Mouse (Mus musculus): ENCODE data around the gene Gm10306. TPM values are rescaled to one million over a fixed set of nuclear protein-coding genes. Genes with fewer than 3 reads are reported as not detected.

Gene Gm10306
- polyA plus RNA-seq, 1 experiment from 2014 or later, result 0.26 TPM

- Histone ChIP-seq H3K4me1 (peaks cover 12% of the 10 kb centered on the region), H3K36me3 (peaks cover 5% of the 10 kb centered on the region), H3K27me3 (replicated peaks) (no peaks in the 10 kb centered on the region), H3K9me3 (replicated peaks) (no peaks in the 10 kb centered on the region), H3K4me3 (no peak overlapping the region), H3K9ac (no peak overlapping the region), H3K4me2 (no peak overlapping the region), H3K27ac (no peak overlapping the region)
- 67% methylated on average over 7 of the region's 7 CpGs for WGBS (ENCODE audit: insufficient replicate concordance)
- no peak for ATAC-seq
These were observed 5.8 kb downstream of the Gm10306 start for GRCm38 (mm10) chr4:94561954-94562648.

- H3K27ac ChIP-seq, result no peak overlapping the region
- H3K9me3 ChIP-seq (replicated peaks), result no peaks in the 10 kb centered on the region
These were observed 8.0 kb downstream of the Gm10306 start for GRCm38 (mm10) chr4:94564297-94564696.

DNA sequence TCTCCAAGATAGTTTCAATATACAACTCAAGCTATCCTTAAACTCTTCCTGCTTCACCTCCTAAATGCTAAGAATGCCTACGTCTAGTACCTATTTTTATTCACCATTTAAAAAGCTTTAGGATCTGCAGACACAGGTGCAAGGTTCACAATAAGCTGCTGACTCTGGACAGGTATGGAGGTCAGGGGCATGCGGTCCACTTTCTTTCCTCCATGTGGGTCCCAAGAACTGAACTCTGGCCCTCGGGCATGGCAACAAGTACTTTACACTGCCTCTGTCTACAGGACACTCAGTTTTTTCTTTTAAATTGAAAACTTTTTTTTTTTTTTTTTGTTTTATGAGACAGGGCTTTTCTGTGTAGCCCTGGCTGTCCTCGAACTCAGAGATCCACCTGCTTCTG, 16.3 kb downstream of the Gm10306 start:
- no peaks in the 10 kb centered on the region for H3K4me1 ChIP-seq
- no peaks in the 10 kb centered on the region for H3K27me3 ChIP-seq (replicated peaks)
- H3K9me3 ChIP-seq (replicated peaks), result no peaks in the 10 kb centered on the region
- no peak overlapping the region for H3K4me2 ChIP-seq
- WGBS (ENCODE audit: insufficient replicate concordance), result 83% methylated on average over 4 of the region's 4 CpGs
- no peak for ATAC-seq
- H3K36me3 ChIP-seq, result peaks cover 65% of the 10 kb centered on the region
- no peak overlapping the region for H3K4me3 ChIP-seq
- no peak overlapping the region for H3K9ac ChIP-seq
- H3K27ac ChIP-seq, result no peak overlapping the region

More at GRCm38 (mm10) chr4:94564297-94564696, 8.0 kb downstream of the Gm10306 start:
- Histone ChIP-seq H3K36me3 (peaks cover 17% of the 10 kb centered on the region), H3K27me3 (replicated peaks) (no peaks in the 10 kb centered on the region), H3K9ac (no peak overlapping the region), H3K4me1 (peaks cover 9% of the 10 kb centered on the region), H3K4me2 (no peak overlapping the region), H3K4me3 (no peak overlapping the region)
- peak; percentile 77 for ATAC-seq

GRCm38 (mm10) chr4:94591765-94592381, 35.5 kb downstream of the Gm10306 start:
- no peaks in the 10 kb centered on the region for H3K27me3 ChIP-seq (replicated peaks)
- WGBS (ENCODE audit: insufficient replicate concordance), result 43% methylated on average over 4 of the region's 4 CpGs
- peaks cover 11% of the 10 kb centered on the region for H3K36me3 ChIP-seq
- no peak overlapping the region for H3K4me2 ChIP-seq
- no peaks in the 10 kb centered on the region for H3K9me3 ChIP-seq (replicated peaks)
- H3K4me1 ChIP-seq, result peaks cover 23% of the 10 kb centered on the region
- no peak overlapping the region for H3K27ac ChIP-seq
- 0 out of 2 replicates have a peak overlapping the region, but pooled peaks have one; percentile 8 for H3K9ac ChIP-seq
- no peak for ATAC-seq
- no peak overlapping the region for H3K4me3 ChIP-seq

DNA sequence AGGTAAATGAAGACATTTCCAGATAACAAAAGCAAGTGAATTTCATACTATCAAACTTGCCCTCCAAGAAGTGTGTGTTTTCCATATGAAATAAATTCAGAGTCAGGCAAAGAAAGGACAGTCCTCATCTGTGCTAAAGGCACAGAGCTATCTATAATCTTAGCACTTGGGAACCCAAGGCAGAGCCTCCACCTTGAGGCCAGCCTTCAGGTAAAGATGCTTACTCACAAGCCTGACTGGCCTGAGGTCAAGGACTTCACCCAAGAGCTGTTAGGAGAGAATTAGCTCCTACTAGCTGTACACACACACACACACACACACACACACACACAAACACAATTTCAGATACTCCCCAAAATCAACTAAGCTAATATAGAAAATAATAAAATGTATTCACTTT, 36.4 kb downstream of the Gm10306 start:
- ATAC-seq, result no peak
- Histone ChIP-seq H3K4me2 (no peak overlapping the region), H3K36me3 (peaks cover 5% of the 10 kb centered on the region), H3K27ac (no peak overlapping the region), H3K9me3 (replicated peaks) (no peaks in the 10 kb centered on the region), H3K4me1 (peaks cover 23% of the 10 kb centered on the region), H3K9ac (0 out of 2 replicates have a peak overlapping the region, but pooled peaks have one; percentile 8), H3K27me3 (replicated peaks) (no peaks in the 10 kb centered on the region), H3K4me3 (no peak overlapping the region)

DNA sequence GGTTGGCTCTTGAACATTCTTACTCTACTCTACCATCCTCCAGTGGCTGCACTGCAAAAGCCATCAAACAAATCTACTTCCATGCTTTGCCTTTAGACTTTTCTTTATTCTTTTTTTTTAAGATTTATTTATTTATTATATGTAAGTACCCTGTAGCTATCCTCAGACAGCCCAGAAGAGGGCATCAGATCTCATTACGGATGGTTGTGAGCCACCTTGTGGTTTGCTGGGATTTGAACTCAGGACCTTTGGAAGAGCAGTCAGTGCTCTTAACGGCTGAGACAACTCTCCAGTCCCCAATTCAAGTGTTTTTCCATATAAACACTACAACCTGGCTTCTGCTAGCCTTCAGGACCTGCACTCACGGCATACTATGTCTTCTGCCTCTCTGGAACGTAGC, 45.0 kb downstream of the Gm10306 start:
- Histone ChIP-seq H3K27ac (no peak overlapping the region), H3K4me1 (peaks cover 28% of the 10 kb centered on the region), H3K4me2 (peak overlapping the region; percentile 82), H3K4me3 (peak overlapping the region; percentile 94), H3K9me3 (replicated peaks) (no peaks in the 10 kb centered on the region), H3K9ac (no peak overlapping the region), H3K36me3 (0 out of 2 replicates have a peak, but pooled peaks cover 2% of the 10 kb centered on the region), H3K27me3 (replicated peaks) (no peaks in the 10 kb centered on the region)
- whole genome bisulfite sequencing (ENCODE audit: insufficient replicate concordance), result 64% methylated on average over 4 of the region's 4 CpGs
- ATAC-seq, result no peak

GRCm38 (mm10) chr4:94602496-94603030, 46.2 kb downstream of the Gm10306 start:
- peak; percentile 75 for ATAC-seq
- H3K4me2 ChIP-seq, result peak overlapping the region; percentile 82
- H3K4me1 ChIP-seq, result peaks cover 28% of the 10 kb centered on the region
- H3K4me3 ChIP-seq, result peak overlapping the region; percentile 94
- WGBS (ENCODE audit: insufficient replicate concordance), result 1% methylated on average over 33 of the region's 33 CpGs
- no peaks in the 10 kb centered on the region for H3K27me3 ChIP-seq (replicated peaks)
- H3K36me3 ChIP-seq, result 0 out of 2 replicates have a peak, but pooled peaks cover 2% of the 10 kb centered on the region
- H3K9ac ChIP-seq, result peak overlapping the region; percentile 92
- peak overlapping the region; percentile 83 for H3K27ac ChIP-seq
- H3K9me3 ChIP-seq (replicated peaks), result no peaks in the 10 kb centered on the region

DNA sequence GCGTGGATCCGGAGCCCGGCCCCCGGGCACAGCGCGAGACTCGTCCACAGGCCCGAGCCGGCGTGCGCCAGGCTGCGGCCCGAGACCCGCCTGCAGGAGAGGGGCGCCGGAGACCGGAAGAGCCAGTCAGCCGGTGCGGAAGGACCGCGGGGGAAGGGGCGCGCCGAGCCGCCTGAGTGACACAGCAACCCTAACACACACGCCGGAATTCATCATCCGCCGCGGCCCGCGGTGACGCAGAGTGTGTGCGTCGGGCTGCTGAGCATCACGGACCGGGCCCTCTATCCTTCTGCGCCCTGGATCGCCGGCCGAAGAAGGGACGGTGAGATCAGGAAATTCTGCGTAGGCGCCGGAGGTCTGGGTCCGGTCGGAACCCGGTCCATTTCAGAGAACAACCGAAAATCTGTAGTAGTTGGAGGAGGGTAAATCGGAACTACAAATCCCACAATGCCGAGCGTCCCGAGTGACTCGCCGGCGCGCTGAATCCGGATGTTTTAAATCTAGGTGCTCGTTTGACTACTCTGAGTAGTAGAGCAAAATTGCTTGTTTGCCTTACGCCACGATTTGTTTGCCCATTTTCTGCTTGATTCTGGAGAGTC, 46.8 kb downstream of the Gm10306 start, which contains the start of gene Plaa:
Gene Plaa (minus strand): TSS at position 214 of the 599 bp plus-strand sequence.
- H3K4me1 ChIP-seq, result peaks cover 28% of the 10 kb centered on the region
- 0 out of 2 replicates have a peak, but pooled peaks cover 2% of the 10 kb centered on the region for H3K36me3 ChIP-seq
- under 1% methylated on average over 61 of the region's 61 CpGs for WGBS (ENCODE audit: insufficient replicate concordance)

GRCm38 (mm10) chr4:94604452-94605019, 48.2 kb downstream of the Gm10306 start:
- Histone ChIP-seq H3K4me2 (peak overlapping the region; percentile 82), H3K27me3 (replicated peaks) (no peaks in the 10 kb centered on the region), H3K27ac (no peak overlapping the region), H3K4me3 (peak overlapping the region; percentile 94; the same call in 1 of the 2 replicates), H3K9me3 (replicated peaks) (no peaks in the 10 kb centered on the region), H3K9ac (no peak overlapping the region), H3K36me3 (no peaks in the 10 kb centered on the region), H3K4me1 (peaks cover 28% of the 10 kb centered on the region)
- 59% methylated on average over 2 of the region's 2 CpGs for WGBS (ENCODE audit: insufficient replicate concordance)
- no peak for ATAC-seq

More for the DNA sequence above, 46.8 kb downstream of the Gm10306 start, which contains the start of gene Plaa:
- Histone ChIP-seq H3K9ac (peak within 1 kb of the TSS; percentile 92), H3K4me2 (peak within 1 kb of the TSS; percentile 82), H3K27ac (peak within 1 kb of the TSS; percentile 83), H3K4me3 (peak within 1 kb of the TSS; percentile 94), H3K9me3 (replicated peaks) (no peaks in the 10 kb centered on the region), H3K27me3 (replicated peaks) (no peaks in the 10 kb centered on the region)
- peak; percentile 99 for ATAC-seq

- no peaks in the 10 kb centered on the region for H3K36me3 ChIP-seq
- H3K27ac ChIP-seq, result no peak overlapping the region
- H3K4me1 ChIP-seq, result peaks cover 28% of the 10 kb centered on the region
- no peak overlapping the region for H3K4me3 ChIP-seq
- 80% methylated on average over 2 of the region's 2 CpGs for WGBS (ENCODE audit: insufficient replicate concordance)
- ATAC-seq, result no peak
- H3K4me2 ChIP-seq, result no peak overlapping the region
- H3K27me3 ChIP-seq (replicated peaks), result no peaks in the 10 kb centered on the region
- no peak overlapping the region for H3K9ac ChIP-seq
- H3K9me3 ChIP-seq (replicated peaks), result no peaks in the 10 kb centered on the region
These were observed 49.2 kb downstream of the Gm10306 start for GRCm38 (mm10) chr4:94605591-94605990.
